Mouse (Mus musculus) kidney, postnatal 4 days (tissue): Measurements from ENCODE around the gene Gm28372.

Experiments
- DNase-seq, 2 experiments: peaks; one replicate each; pipeline ENCODE4 v3.0.0; 2021; ENCODE audit warnings: mixed read lengths in 2 of 2

Gene Gm28372

DNA sequence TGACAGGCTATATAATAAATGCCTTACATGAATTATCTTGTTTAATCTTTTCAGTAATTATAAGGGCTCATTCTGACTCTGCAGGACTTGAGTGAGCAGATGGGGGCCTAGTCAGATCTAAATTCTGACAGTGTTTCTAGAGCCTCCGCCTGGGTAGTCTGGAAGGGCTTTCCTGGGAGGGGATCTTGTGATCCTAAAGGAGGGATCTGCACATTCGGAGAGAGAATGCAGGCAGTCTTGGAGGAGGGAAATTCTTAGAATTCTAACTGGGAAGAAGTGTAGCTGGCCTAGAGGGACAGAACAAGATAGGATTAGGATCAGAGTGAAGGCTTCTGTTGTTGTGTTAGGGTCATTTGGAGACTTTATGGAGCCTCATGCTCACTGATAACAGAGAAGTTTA is 47.2 kb downstream of the Gm28372 start:
- no peak for DNase-seq

DNA sequence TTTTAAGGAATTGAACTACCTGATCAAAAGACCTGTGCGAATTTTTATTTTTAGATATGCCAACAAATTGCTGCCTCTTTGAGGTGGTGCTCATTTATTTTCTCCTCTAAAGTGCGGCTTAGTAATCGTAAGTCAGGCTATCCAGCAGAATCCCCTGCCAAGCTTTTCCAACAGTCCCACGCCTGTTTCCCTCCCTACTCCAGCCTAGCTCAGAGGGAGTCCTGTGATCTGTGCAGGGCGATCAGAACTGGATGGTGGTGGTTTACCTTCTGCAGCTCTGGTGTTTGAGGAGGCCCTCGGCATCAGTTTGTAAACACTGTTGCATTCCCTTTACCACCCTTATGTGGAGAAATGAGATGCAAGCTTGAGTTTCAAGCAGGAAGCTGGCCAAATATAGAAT is 48.4 kb downstream of the Gm28372 start:
- DNase-seq, result no peak

DNA sequence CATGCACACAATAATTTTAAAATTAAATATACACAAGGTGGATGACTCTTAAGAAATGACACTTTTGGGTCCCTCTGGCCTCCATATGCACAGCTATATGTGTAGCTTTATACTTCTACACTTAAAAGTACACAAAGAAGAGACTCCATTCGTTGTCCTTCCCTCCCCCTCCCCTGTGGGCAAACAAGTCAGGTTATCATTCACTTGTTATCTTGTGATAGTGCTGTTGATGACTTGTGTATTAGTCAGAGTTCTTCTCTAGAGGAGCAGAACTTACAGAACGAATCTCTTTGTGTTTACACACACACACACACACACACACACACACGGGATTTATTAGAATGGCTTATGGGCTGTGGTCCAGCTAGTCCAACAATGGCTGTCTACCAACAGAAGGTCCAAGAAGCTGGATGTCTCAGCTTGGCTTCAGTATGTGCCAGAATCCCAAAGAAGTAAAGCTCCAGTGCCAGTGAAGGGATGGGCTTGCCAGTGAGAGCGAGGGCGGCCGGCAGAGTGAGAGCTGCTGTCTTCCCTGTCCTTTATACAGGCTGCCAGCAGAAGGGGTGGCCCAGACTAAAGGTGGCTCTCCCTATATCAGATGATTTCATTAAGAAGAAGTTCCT is 49.8 kb downstream of the Gm28372 start:
- no peak for DNase-seq
